ENCODE assay signal across 8 mouse cellular contexts in the genomic region with DNA sequence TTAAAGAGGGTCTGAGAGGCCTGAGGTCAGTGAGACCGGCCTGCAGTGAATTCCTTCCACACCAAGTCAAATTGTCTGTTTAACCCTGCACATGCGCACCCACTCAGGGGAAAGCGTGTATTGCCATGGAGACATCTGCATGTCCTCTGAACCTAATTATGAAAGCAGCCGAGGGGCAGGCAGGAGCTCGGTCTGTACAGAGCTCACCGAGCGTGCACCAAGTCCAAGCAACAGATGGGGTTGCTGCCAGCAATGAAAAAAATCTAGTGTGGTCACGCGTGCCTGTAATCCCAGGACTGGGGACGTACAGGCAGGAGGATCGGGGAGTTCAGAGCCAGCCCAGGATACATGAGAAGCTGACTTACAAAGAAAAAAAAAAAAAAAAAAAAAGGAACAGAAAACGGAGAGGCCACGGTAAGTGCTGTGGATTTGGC. TPM values are rescaled to one million over a fixed set of nuclear protein-coding genes. Genes with fewer than 3 reads are reported as not detected.
DNase-seq lines count a peak whose midpoint lies in the region; ATAC-seq and TF ChIP-seq lines count a peak whose summit lies in the region.

No protein-coding gene starts in this region.

- peak overlapping the region; percentile 43 for H3K4me3 ChIP-seq in E14TG2a.4 (replicated peaks; ENCODE audit: low read length)
- peak overlapping the region; percentile 34 for H3K4me3 ChIP-seq in forebrain, embryonic 15.5 days
- H3K4me3 ChIP-seq in intestine, embryonic 16.5 days (ENCODE audit: low read length): peak overlapping the region; percentile 29
- peak overlapping the region; percentile 26 for H3K4me3 ChIP-seq in limb, embryonic 12.5 days (replicated peaks)
- H3K4me3 ChIP-seq in neural tube, embryonic 13.5 days: peak overlapping the region; percentile 27

- peak; percentile 37 to 66 for DNase-seq in adrenal gland, adult (ENCODE audit: inconsistent age in 2 of 2, low spot score in 1 of 2)
- DNase-seq in adrenal gland, postnatal 14 days: no peak
- no peak for DNase-seq in T-cell, adult 2 months (ENCODE audit: low spot score)

- peaks cover 3% of the 10 kb centered on the region; the same call in 1 of the 2 replicates for H3K36me3 ChIP-seq in E14TG2a.4 (ENCODE audit: insufficient read depth, low read length)
- peaks cover 21% of the 10 kb centered on the region for H3K36me3 ChIP-seq in forebrain, embryonic 15.5 days
- H3K36me3 ChIP-seq in intestine, embryonic 16.5 days (ENCODE audit: control insufficient read depth, insufficient read depth, low read length): no peaks in the 10 kb centered on the region
- H3K36me3 ChIP-seq in limb, embryonic 12.5 days: no peaks in the 10 kb centered on the region
- peaks cover 23% of the 10 kb centered on the region for H3K36me3 ChIP-seq in neural tube, embryonic 13.5 days

- H3K9ac ChIP-seq in forebrain, embryonic 15.5 days (replicated peaks): peak overlapping the region; percentile 38
- H3K9ac ChIP-seq in intestine, embryonic 16.5 days (ENCODE audit: low read depth, low read length): no peak overlapping the region
- H3K9ac ChIP-seq in limb, embryonic 12.5 days (replicated peaks): no peak overlapping the region
- H3K9ac ChIP-seq in neural tube, embryonic 13.5 days: peak overlapping the region; percentile 54

- no peak for TF ChIP-seq CTCF in E14TG2a.4 (conservative IDR thresholded peaks at IDR 0.05; ENCODE audit: low read length)

- ATAC-seq in forebrain, embryonic 15.5 days (replicated peaks): peak; percentile 77
- ATAC-seq in intestine, embryonic 16.5 days: peak; percentile 68
- peak; percentile 75 for ATAC-seq in limb, embryonic 12.5 days (ENCODE audit: insufficient number of reproducible peaks, insufficient read depth, low FRiP score, low TSS enrichment, low read depth)
- ATAC-seq in neural tube, embryonic 13.5 days (ENCODE audit: low read depth): peak; percentile 84

- H3K9me3 ChIP-seq in E14TG2a.4 (ENCODE audit: low read length): no peaks in the 10 kb centered on the region
- no peaks in the 10 kb centered on the region for H3K9me3 ChIP-seq in forebrain, embryonic 15.5 days
- H3K9me3 ChIP-seq in intestine, embryonic 16.5 days (ENCODE audit: control insufficient read depth, low read length): no peaks in the 10 kb centered on the region
- H3K9me3 ChIP-seq in limb, embryonic 12.5 days: no peaks in the 10 kb centered on the region
- H3K9me3 ChIP-seq in neural tube, embryonic 13.5 days: no peaks in the 10 kb centered on the region

- peaks cover 53% of the 10 kb centered on the region for H3K4me1 ChIP-seq in E14TG2a.4 (replicated peaks; ENCODE audit: low read depth, low read length)
- H3K4me1 ChIP-seq in forebrain, embryonic 15.5 days: peaks cover 17% of the 10 kb centered on the region
- peaks cover 15% of the 10 kb centered on the region for H3K4me1 ChIP-seq in intestine, embryonic 16.5 days (ENCODE audit: control insufficient read depth, insufficient read depth, low read length)
- H3K4me1 ChIP-seq in limb, embryonic 12.5 days (replicated peaks): peaks cover 13% of the 10 kb centered on the region
- H3K4me1 ChIP-seq in neural tube, embryonic 13.5 days (replicated peaks): peaks cover 17% of the 10 kb centered on the region

- 8% methylated on average over 13 of the region's 13 CpGs for WGBS in forebrain, embryonic 15.5 days
- WGBS in intestine, embryonic 16.5 days: 25% methylated on average over 13 of the region's 13 CpGs
- 21% methylated on average over 13 of the region's 13 CpGs for WGBS in limb, embryonic 12.5 days
- 7% methylated on average over 13 of the region's 13 CpGs for WGBS in neural tube, embryonic 13.5 days

- no peaks in the 10 kb centered on the region for H3K27me3 ChIP-seq in E14TG2a.4 (ENCODE audit: insufficient read depth, low read length)
- H3K27me3 ChIP-seq in forebrain, embryonic 15.5 days: no peaks in the 10 kb centered on the region
- no peaks in the 10 kb centered on the region for H3K27me3 ChIP-seq in intestine, embryonic 16.5 days (replicated peaks; ENCODE audit: control insufficient read depth, insufficient read depth, low read length)
- H3K27me3 ChIP-seq in limb, embryonic 12.5 days: no peaks in the 10 kb centered on the region
- H3K27me3 ChIP-seq in neural tube, embryonic 13.5 days: no peaks in the 10 kb centered on the region

- peak overlapping the region; percentile 77 for H3K27ac ChIP-seq in forebrain, embryonic 15.5 days (replicated peaks)
- no peak overlapping the region; the same call in 1 of the 2 replicates for H3K27ac ChIP-seq in intestine, embryonic 16.5 days (ENCODE audit: low read length)
- H3K27ac ChIP-seq in limb, embryonic 12.5 days: peak overlapping the region; percentile 41; the same call in 1 of the 2 replicates
- peak overlapping the region; percentile 81 for H3K27ac ChIP-seq in neural tube, embryonic 13.5 days (replicated peaks)

- peak overlapping the region; percentile 48 for H3K4me2 ChIP-seq in forebrain, embryonic 15.5 days (replicated peaks)
- H3K4me2 ChIP-seq in intestine, embryonic 16.5 days (ENCODE audit: low read depth, low read length): peak overlapping the region; percentile 51
- H3K4me2 ChIP-seq in limb, embryonic 12.5 days: peak overlapping the region; percentile 46
- H3K4me2 ChIP-seq in neural tube, embryonic 13.5 days: peak overlapping the region; percentile 58

RNA-seq across cellular contexts. Expression of gene Crebl2, which starts 32.7 kb away (rescaled TPM):
- total RNA-seq in adrenal gland, postnatal 14 days (2021): 17.2 and 21.1 TPM in 2 replicates
- polyA plus RNA-seq in forebrain, embryonic 15.5 days (2015; fragmentation: Nextera tagmentation; extraction: Ambion mirVana): 3.8 and 3.9 TPM in 2 replicates
- polyA plus RNA-seq in intestine, embryonic 16.5 days (2015; fragmentation: Nextera tagmentation; extraction: Ambion mirVana): 3.3 and 3.6 TPM in 2 replicates
- polyA plus RNA-seq in limb, embryonic 12.5 days (2016; fragmentation: Nextera tagmentation; extraction: Ambion mirVana): 1.7 and 2.1 TPM in 2 replicates
- 3.5 and 4.1 TPM in 2 replicates for polyA plus RNA-seq in neural tube, embryonic 13.5 days (2015; fragmentation: Nextera tagmentation; extraction: Ambion mirVana)

RNA-seq across cellular contexts. Expression of gene Gpr19, which starts 35.7 kb away (rescaled TPM):
- 10.0 and 11.8 TPM in 2 replicates for total RNA-seq in adrenal gland, postnatal 14 days (2021)
- 47.7 and 48.1 TPM in 2 replicates for polyA plus RNA-seq in forebrain, embryonic 15.5 days (2015; fragmentation: Nextera tagmentation; extraction: Ambion mirVana)
- polyA plus RNA-seq in intestine, embryonic 16.5 days (2015; fragmentation: Nextera tagmentation; extraction: Ambion mirVana): 8.1 and 9.5 TPM in 2 replicates
- polyA plus RNA-seq in limb, embryonic 12.5 days (2016; fragmentation: Nextera tagmentation; extraction: Ambion mirVana): 8.3 and 8.6 TPM in 2 replicates
- 37.1 and 39.1 TPM in 2 replicates for polyA plus RNA-seq in neural tube, embryonic 13.5 days (2015; fragmentation: Nextera tagmentation; extraction: Ambion mirVana)

RNA-seq across cellular contexts. Expression of gene Cdkn1b, which starts 57.5 kb away (rescaled TPM):
- 42.8 and 48.0 TPM in 2 replicates for total RNA-seq in adrenal gland, postnatal 14 days (2021)
- polyA plus RNA-seq in forebrain, embryonic 15.5 days (2015; fragmentation: Nextera tagmentation; extraction: Ambion mirVana): 52.4 and 55.1 TPM in 2 replicates
- polyA plus RNA-seq in intestine, embryonic 16.5 days (2015; fragmentation: Nextera tagmentation; extraction: Ambion mirVana): 10.6 and 12.4 TPM in 2 replicates
- 18.5 and 18.8 TPM in 2 replicates for polyA plus RNA-seq in limb, embryonic 12.5 days (2016; fragmentation: Nextera tagmentation; extraction: Ambion mirVana)
- polyA plus RNA-seq in neural tube, embryonic 13.5 days (2015; fragmentation: Nextera tagmentation; extraction: Ambion mirVana): 21.7 and 24.1 TPM in 2 replicates

Comparison
In these comparisons a context has a peak if more than half of its experiments do, and no peak if none do; other contexts are left out.
1. DNase-seq: peak in adrenal gland, adult (2 of 2); none in adrenal gland, postnatal 14 days (single experiment) and T-cell, adult 2 months (single experiment).
2. H3K9ac ChIP-seq: peak in forebrain, embryonic 15.5 days (single experiment) and neural tube, embryonic 13.5 days (single experiment); none in intestine, embryonic 16.5 days (single experiment) and limb, embryonic 12.5 days (single experiment).
3. Peak in every context shown above with its lines, with median percentiles within 50 percentile points of each other: H3K4me3 ChIP-seq, ATAC-seq and H3K4me2 ChIP-seq.